Mouse (Mus musculus) CD4-positive, CD25-positive, alpha-beta regulatory T cell, adult 4 months (primary cell): ENCODE data around the gene Cma1. TPM values are rescaled to one million over a fixed set of nuclear protein-coding genes. Genes with fewer than 3 reads are reported as not detected.
"Not testable (repeated sequence)": the region's sequence is repeated elsewhere in the genome, so short reads cannot be mapped to it uniquely, and the experiment has no call there.

ENCODE experiments used
- ATAC-seq: one replicate; pipeline ENCODE4 v1.8.0; 2017
- polyA plus RNA-seq, 2 experiments: library from polyadenylated mRNA; unstranded; fragments of 100-300 nt; shearing (Covaris generic); gene quantifications; one replicate each; pipeline ENCODE4 v1.2.1; 2017

Gene Cma1
- polyA plus RNA-seq = not detected

DNA sequence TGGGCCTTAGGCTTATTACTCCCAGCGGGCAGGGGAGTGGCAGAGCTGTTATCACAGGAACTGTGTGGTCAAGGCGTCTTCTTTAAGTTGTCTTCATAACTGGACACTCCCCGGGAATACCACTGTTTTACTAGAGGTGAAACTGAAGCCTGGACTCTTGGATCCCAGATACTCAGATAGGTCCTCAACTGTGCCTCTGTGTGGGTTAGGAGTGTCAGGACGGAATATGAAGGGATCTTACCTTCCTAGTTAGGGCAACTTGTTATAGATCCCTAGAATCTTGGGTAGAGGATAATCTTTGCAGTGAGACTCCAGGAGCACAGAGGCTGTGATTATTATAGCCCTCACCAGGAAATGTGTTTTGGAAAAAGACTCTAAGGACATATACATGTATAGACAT, at the start of gene Cma1:
Gene Cma1, minus strand, starts transcription at position 101 of the 400 bp plus-strand sequence.
- ATAC-seq = no peak

DNA sequence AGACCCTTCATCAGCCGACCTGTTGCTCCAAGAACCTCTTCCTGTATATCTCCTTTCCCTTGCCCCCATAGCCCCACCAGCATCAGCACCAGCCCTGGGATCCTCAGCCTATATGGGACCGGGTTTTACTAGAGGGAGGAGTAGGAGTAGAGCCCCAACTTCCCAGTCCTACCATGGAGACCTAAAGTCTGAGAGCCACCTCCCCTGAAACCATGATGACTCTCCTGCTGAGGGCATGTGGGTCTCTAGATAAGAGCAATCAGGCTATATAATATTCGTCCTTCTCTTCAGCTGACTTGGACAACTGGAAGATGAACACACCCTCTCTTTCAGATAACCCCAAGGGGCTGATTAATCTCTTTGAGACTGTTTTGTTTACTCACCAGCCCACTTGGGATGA, 43.0 kb upstream of the Cma1 start:
- ATAC-seq = not testable (repeated sequence)

DNA sequence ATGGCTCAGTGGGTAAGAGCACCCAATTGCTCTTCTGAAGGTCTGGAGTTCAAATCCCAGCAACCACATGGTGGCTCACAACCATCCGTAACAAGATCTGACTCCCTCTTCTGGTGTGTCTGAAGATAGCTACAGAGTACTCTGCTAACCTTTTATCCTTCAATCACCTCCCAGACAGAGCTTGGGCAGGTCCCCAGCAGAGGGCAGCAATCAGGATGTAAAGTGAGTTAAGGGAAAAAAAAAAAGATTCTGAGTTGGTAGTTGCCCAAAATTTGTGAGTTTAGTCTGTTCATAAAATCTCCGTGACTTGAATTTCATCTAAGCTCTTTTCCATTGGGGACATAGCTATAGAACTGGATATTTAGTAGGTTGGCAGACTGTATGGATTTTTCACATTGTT, 19.4 kb upstream of the Cma1 start:
- ATAC-seq = not testable (repeated sequence)

DNA sequence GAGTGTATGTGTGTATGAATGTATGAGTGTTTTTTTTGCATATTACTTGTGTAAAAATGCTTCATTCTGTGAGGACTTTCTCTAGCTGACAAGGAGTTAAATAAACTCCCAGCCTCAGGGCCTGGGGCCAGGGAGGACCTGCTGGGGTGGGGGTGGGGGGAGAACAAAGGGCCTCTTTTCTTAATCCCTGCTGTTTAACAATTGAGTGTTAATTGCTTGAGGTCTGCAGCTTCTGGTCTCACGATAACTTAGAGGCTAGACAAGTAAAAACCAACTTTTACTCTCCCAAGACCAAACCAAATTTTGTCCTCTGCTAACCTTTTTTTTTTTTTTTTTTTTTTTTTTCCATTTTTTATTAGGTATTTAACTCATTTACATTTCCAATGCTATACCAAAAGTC, 18.8 kb upstream of the Cma1 start:
- no peak for ATAC-seq

DNA sequence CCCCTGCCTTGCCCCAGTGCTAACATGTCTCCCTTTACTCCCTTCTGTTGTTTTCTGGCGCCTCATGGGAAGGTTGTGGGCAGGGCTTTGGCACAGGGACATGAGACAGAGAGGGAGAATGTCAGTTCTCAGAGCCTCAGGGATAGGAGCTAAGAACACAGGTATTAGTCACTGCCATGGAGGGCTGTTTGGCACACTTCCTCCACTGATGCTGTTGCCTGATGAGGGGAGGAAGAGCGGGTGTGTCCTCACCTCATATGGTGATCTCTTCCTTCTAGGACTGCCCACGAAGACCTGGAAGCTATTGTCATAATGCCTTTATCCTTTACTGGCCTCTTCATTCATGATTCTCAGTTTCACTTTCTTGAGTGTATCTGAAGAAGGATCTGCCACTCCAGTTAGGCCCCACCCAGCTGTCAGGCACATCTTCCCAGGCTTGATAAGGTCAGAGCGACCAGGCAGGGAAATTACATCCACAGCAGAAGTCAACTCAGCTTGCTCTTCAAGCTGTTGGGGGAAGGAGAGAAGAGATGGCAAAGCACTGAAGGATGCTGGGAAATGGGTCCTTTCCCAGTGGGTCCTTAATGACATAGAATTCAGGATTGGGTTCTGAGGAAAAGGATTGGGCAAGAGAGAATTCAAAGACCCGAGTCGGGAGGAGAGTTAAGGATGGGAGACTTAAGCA, 6.0 kb upstream of the Cma1 start, which contains the start of gene Cma2:
Gene Cma2, plus strand, starts transcription at position 635 of the 685 bp plus-strand sequence.
- ATAC-seq = no peak

DNA sequence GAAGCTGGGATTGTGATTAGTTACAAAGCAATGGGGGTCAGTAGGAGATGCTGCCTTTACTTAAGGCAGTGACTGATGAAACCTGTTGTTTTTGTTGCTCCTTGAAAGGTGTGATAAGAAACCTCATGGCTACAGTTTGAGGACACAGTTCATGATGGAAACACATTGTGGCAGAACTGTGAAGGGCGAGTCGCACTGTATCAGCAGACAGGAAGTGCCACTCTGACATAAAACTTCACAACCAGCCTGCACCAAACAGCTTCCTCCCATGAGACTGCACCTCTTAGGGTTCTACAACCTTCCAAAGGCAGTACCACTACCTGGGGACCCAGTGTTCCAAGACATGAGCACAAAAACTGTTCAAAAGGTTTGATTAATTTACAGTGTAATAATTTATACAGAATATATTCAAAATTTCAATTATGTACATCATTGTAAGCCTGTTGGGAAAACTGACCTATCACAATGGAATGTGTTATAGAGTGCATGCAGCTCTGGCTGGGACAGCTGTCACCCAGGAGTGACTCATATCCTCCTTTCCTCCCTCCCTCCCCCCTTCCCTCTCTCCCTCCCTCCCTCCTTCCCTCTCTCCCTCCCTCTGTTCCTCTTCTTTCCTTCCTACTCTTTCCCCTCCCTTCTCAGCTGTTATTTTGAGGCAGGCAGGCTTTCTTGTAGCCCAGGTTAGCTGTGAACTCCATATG, 1.9 kb upstream of the Cma1 start:
- no peak for ATAC-seq

DNA sequence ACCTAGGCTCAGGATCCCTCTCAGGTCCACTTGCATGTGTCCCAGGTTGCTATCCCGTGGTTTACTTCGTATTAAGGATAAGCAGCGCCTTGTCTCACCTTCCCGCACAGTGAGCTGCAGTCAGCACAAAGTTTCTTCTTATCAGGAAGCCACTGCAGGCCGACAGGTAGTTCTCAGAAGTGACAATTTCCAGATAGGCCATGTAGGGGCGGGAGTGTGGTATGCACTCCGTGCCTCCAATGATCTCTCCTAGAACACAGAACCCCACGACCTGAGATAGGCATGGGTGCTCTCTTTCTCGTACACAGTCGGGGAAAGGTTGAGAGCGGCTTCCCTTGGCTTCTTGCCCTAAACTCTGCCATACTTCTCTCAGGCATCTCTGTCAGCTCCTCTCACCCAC, 874 bp downstream of the Cma1 start:
- no peak for ATAC-seq

DNA sequence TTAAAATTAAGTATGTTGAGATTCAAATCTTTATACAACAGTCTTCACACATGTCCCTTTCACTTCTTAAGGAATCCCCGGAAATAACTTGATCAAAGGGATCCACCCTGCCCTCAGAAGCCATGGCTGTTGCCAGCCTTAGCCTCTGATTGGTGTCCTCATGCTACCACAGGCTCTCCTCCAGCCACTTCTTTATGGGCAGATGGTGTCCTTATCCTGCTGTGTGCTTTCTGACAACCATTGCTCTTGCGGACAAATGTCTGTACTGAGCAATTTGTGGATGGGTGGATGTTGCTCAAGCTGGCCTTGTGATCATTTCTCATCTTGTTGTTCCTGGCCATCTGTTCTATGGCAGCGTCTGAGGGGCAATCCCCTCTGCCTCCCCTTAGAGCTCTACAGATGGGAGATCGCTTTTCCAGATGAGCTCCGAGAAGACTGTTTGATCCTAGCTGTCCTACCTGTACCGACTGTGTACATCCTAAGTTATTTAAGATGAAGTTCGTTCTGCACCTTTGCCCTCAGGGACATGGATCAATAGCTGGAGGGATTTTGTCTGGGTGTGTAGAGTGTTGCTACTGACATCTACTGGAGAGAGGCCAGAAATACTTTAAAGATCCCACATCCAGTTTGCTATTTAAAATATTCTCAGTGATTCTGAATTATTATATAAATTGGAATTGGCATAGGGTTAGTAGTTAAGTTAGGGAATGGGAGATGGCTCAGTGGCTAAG, 4.2 kb downstream of the Cma1 start:
- ATAC-seq = no peak

DNA sequence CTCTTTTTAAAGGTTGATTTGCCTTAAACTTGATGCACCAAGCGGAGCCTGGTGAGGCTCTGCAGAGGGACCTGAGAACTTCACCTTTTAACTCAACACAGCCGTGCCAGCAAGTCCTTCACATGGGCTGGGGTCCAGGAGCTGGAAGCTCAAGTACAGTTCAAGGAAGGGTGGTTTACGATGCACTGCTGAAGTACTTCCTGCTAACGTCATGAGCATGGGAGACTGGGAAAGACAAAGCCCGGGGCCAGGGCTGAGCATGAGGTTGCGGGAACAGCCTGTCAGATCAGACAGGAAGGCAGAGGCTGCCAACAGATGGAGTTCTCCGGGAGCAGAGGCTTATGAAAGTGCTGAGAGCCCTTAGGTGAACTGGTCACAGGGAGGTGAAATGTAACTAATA, 10.9 kb downstream of the Cma1 start:
- ATAC-seq = no peak

DNA sequence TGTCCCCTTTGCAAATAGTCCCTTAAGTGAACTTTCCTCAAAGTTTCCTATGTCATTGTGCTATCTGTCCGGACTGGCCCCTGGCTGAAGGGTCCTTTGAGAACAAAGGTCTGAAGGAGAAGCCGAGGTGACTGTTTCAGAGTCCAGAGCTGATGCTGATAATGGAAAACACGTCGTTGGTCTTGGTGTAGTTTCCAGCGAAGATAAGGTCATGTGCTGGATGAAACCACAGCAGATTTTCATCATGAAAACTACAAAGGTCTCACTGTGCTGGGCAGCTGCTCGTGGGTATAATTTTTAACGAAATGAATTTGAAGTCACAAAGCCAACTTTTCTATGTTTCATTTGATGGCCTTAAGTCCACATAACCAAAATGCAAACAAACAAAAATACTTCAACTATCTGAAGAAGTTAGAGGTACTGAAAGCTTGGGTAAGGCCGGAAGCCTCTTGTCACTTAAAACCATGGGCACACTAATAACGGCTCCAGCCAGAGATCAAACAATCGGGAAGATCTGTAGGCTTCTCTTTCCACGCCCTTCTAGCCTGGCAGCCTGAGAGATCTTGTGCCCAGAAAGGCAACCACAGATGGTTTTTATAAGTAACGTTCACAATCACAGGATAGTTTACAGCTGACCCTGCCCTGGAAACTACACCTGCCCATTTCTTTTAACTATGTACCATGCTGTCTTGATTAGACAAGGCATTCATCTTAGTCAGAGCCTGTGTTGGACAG, 15.0 kb downstream of the Cma1 start:
- ATAC-seq = no peak

DNA sequence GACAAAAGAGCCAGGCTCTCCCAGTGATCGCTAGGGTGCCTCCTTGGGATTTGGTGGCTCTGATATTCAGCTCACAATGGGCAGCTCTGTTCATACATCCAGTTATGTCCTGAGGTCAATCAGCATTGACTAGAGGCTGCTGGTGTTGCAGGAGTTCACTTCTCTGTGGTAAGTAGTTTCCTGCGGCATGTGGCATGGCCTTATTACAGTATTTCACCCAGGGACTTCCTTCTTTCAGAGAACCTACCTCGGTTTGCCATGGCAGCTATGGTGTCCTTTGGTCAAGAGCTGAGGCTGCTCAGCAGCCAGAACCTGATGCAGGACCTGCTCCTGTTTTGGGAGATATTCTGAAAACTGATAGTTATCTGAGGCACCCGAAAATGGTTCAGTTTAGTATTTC, 17.6 kb downstream of the Cma1 start:
- no peak for ATAC-seq

DNA sequence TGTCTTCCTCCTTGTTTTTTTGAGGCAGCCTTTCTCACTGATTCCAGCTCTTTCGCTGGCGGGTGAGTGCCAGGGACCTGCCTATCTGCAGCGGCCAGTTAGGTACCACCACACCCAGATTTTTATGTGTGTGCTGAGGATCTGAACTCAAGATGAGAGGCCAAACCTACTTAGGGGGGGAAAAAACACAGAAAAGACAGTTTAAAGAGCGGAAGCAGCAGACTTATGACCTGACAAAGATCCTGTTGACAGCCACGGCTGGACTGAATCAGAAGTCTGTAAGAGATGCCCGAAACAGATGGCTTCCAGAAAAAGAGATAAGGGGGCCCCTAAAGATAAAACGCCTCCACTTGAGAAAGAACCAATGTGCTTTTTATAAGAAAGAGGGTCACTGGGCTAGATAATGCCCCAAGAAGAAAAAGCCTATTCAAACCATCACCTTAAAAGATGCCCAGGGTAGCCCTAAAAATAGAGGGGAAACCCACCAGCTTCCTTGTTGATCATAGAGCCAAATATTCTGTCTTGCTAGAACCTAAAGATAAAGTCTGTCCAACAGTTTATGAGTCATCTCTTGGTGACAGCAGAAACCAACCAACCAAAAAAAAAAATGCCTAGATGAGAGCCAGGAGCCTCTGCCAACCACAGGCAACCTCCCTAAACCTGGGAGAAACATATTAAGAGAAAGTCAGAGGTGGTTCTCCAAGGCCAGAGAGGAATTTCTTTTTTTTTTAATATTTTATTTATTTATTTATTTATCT, 21.8 kb downstream of the Cma1 start:
- ATAC-seq = no peak

DNA sequence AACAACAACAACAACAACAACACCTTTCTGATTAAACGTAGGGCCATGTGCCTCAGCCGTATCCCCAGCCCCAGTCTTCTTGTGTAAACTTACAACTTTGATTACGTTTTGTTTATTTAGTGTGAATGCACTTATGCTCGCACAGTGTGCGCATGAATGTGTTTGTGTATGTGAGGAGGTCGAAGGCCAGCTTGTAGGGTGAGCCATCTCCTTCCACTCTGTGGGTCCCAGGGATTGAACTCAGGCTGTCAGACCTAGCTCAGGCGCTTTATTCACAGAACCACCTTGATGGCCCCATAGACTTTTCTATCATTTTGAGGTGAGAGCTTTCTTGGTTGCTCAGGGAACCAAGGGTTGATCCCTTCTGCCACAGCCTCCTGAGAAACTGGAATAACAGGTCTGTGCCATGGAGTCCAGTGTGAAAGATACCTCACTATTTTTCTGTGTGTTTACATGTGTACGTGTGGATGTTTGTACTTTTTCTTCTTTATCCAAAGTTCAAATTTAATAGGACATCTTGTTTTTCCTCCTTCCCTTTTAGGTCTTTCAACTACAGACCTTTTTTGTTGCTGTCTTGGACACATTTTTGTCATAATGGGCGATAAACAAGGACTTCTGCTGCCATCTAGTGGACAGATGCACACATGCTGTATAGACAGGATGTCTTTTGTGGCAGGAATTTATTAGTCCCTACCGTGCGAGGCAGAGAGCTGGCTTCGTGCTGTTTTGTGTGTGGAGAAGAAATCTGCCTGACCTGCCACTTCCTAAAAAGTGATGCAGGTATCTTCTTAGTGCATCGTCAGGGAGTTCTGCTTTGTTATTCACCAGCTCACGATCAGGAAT, 26.0 kb downstream of the Cma1 start:
- peak; percentile 82 for ATAC-seq

DNA sequence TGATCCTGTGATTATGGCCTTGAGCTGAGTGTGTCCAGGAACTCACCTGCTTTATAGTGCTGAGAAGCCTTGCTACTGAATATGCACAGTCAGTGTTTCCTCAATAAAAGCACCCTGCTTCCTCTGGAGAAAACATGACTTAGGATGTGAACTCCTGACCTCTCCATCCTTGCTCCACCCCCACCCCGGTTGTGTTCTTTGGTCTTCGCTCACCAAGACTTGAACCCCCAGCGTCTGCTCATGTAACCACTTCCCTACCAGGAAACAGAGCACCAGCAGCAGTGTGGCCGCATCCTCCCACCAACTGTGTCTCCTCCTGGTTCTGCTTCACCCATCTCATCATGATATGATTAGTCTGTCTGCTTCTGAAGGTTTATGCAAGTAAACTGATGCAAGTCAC, 31.1 kb downstream of the Cma1 start:
- ATAC-seq = peak; percentile 72

DNA sequence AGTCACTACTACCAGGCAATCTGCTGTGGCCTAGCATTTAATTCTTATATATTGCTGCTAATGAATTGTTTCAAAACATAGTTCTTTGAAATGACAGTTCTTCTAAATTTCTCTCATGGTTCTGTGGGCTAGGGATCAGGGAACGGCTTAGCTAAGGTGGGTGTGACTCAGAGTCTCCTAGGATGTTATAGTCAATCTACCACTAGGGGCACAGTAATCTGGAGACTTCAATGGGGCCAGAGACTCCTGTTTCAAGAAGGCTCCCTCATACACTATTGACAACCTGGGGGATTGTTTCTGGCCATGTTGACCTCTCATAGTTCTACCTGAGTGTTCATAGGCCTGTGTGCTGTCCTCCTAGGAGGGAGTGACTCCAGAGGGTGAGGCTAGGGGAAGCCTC, 39.0 kb downstream of the Cma1 start:
- ATAC-seq = peak; percentile 74

DNA sequence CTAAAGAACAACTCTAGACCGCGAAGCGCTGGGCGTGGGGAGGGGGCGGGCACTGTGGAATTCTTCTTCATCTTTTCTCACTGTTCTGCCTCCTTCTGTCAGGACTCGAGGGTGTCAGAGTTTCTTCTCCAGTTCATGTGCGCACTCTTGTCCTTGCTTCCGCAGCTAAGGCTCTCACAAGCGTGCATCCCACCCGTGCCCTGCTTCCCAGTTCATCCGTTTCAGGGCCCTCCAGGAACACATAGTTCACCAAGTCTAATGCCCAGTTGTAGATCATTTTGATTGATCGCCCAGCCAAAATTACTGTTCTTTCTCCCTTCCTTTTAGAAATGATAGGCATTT, 44.1 kb downstream of the Cma1 start:
- no peak for ATAC-seq

DNA sequence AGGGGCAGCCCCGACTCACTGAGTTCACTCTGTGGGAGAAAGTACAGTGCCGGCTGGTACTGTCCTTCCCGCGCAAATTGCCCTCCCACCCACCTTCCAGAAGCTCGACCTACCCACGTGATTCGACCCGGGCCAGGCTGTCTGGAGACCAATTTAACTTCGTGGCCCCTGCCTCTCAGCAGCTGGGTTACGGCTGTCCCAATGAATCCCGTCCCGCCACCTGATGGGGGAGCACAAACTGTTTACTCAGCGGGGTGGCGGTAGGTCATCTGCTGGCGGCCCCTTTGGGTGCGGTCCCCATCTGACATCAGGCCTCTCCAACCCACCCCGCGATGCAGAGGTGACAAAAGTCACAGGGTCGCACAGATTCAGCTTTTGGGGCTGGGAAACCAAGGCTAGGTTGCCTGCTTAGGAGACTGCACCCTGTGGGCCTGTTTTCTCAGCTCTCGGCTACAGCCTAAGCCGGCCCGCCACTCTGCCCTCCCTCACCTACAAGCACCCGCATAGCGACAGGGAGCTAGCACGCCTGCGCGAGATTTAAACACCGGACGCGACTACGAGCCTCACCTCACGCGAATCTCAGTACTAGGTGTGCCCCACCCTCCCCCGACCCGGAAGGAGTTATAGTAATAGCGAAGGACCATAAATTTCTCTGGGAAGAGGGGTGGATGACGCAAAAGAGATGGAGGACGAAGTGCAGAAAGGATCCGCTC, 44.6 kb downstream of the Cma1 start, which contains the start of gene Sdr39u1:
Gene Sdr39u1, minus strand, starts transcription at position 593 of the 713 bp plus-strand sequence.
- ATAC-seq = peak; percentile 97

DNA sequence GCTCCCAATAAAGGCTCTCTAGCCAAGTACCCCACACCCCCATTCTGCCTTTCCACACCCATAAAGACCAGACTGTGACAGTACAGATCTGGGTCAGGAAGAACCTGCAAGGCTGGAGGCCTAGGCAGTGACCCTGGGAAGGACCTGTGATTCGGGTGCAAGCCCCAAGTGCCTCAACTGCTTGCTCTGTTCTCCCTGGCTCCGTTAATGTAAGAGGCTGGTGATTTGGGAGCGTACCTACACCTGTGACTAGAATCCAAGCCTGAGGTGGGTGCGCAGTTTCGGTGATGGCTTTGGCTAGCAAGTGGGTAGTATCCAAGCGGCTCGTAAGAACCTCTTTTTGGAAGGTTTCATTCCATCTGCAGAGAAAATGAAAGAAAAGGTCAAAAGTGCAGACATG, 45.5 kb downstream of the Cma1 start:
- no peak for ATAC-seq

DNA sequence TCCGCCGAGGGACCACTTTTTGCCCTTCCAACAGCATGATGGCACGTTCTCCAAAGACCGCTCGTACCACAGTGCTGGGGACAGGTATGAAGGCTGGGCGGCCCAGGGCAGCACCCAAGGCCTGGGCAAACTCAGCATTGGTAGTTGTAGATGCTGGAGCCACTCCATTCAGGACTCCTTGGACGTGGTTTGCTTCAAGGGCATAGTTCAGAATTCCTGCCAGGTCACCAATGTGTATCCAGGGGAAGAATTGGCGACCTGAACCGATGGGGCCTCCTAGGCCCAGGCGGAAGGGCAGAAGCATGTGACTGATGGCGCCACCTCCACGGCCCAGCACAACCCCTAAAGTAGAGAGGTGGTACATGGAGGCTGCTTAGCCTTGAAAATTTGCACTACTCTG, 46.8 kb downstream of the Cma1 start:
- no peak for ATAC-seq
